Mouse (Mus musculus): ENCODE measurements around the gene Cyb5r3.

Cyb5r3 gene

GRCm38 (mm10) chr15:83169772-83170722 lies 2.3 kb downstream of the Cyb5r3 start:
- DNase-seq (ENCODE audit: low spot score), result no peak

- DNase-seq (ENCODE audit: low spot score), result no peak
Observed at GRCm38 (mm10) chr15:83168875-83169771, 3.3 kb downstream of the Cyb5r3 start.

GRCm38 (mm10) chr15:83168311-83168710 lies 4.1 kb downstream of the Cyb5r3 start:
- no peak for DNase-seq (ENCODE audit: low spot score)

- DNase-seq (ENCODE audit: low spot score), result no peak
Observed at GRCm38 (mm10) chr15:83167550-83168065, 4.8 kb downstream of the Cyb5r3 start.

- no peak for DNase-seq (ENCODE audit: low spot score)
Observed at GRCm38 (mm10) chr15:83167126-83167525, 5.3 kb downstream of the Cyb5r3 start.

GRCm38 (mm10) chr15:83166642-83167041 lies 5.8 kb downstream of the Cyb5r3 start:
- DNase-seq (ENCODE audit: low spot score), result no peak

GRCm38 (mm10) chr15:83165526-83166315 lies 6.7 kb downstream of the Cyb5r3 start:
- DNase-seq (ENCODE audit: low spot score), result no peak

- no peak for DNase-seq (ENCODE audit: low spot score)
Observed at GRCm38 (mm10) chr15:83164971-83165471, 7.4 kb downstream of the Cyb5r3 start.

- DNase-seq (ENCODE audit: low spot score), result no peak
Observed at GRCm38 (mm10) chr15:83162818-83163485, 9.4 kb downstream of the Cyb5r3 start.

GRCm38 (mm10) chr15:83162001-83162400 lies 10.4 kb downstream of the Cyb5r3 start:
- no peak for DNase-seq (ENCODE audit: low spot score)

- no peak for DNase-seq (ENCODE audit: low spot score)
Observed at GRCm38 (mm10) chr15:83161062-83161748, 11.2 kb downstream of the Cyb5r3 start.

GRCm38 (mm10) chr15:83160561-83160960 lies 11.8 kb downstream of the Cyb5r3 start:
- DNase-seq (ENCODE audit: low spot score), result no peak

GRCm38 (mm10) chr15:83159823-83160222 lies 12.6 kb downstream of the Cyb5r3 start:
- no peak for DNase-seq (ENCODE audit: low spot score)

GRCm38 (mm10) chr15:83158587-83159160 lies 13.7 kb downstream of the Cyb5r3 start:
- no peak for DNase-seq (ENCODE audit: low spot score)

- no peak for DNase-seq (ENCODE audit: low spot score)
Observed at GRCm38 (mm10) chr15:83157667-83158064, 14.7 kb downstream of the Cyb5r3 start.

GRCm38 (mm10) chr15:83156929-83157666 lies 15.3 kb downstream of the Cyb5r3 start:
- DNase-seq (ENCODE audit: low spot score), result no peak

- DNase-seq (ENCODE audit: low spot score), result no peak
Observed at GRCm38 (mm10) chr15:83155672-83156419, 16.5 kb downstream of the Cyb5r3 start.

- DNase-seq (ENCODE audit: low spot score), result no peak
Observed at GRCm38 (mm10) chr15:83154309-83154708, 18.1 kb downstream of the Cyb5r3 start.

Data from testis, postnatal 14 days (tissue).